ENCODE assay signal across 8 mouse cellular contexts in genomic region chr12:84288461-84288860, GRCm38 (mm10). TPM values are rescaled to one million over a fixed set of nuclear protein-coding genes. Genes with fewer than 3 reads are reported as not detected.
DNase-seq lines count a peak whose midpoint lies in the region.

No protein-coding gene starts in this region.

- DNase-seq in gastrocnemius, adult 18-20 months (ENCODE audit: low spot score) = peak; percentile 36
- DNase-seq in gastrocnemius, postnatal 25 days = no peak
- DNase-seq in urinary bladder, postnatal 14 days (ENCODE audit: low spot score) = peak; percentile 50
- no peak for DNase-seq in urinary bladder, adult 18-20 months (ENCODE audit: low spot score in 2 of 2)
- peak; percentile 23 to 51 for DNase-seq in cerebellum, postnatal 25 days
- peak; percentile 69 for DNase-seq in kidney, postnatal 10 days
- DNase-seq in natural killer cell, adult 2 months (ENCODE audit: low spot score in 2 of 2) = peak; percentile 36 to 62
- no peak for DNase-seq in frontal cortex, postnatal 10 days (ENCODE audit: low spot score in 2 of 2)

RNA-seq across cellular contexts. Expression of gene Ptgr2, which starts 3.4 kb away (rescaled TPM):
- 10 to 100 TPM; 67.1 to 80.5 TPM for total RNA-seq in gastrocnemius, adult 18-20 months (2021)
- 10 to 100 TPM; 78.4 to 80.6 TPM for total RNA-seq in gastrocnemius, postnatal 25 days (2021)

RNA-seq across cellular contexts. Expression of gene Zfp410, which starts 28.2 kb away (rescaled TPM):
- total RNA-seq in gastrocnemius, adult 18-20 months (2021) = 10 to 100 TPM; 18.6 to 19.3 TPM
- total RNA-seq in gastrocnemius, postnatal 25 days (2021) = 10 to 100 TPM; 15.9 to 17.8 TPM

Comparison
In these comparisons a context has a peak if more than half of its experiments do, and no peak if none do; other contexts are left out.
1. DNase-seq: peak in gastrocnemius, adult 18-20 months (single experiment), urinary bladder, postnatal 14 days (single experiment), cerebellum, postnatal 25 days (2 of 2), kidney, postnatal 10 days (single experiment) and natural killer cell, adult 2 months (2 of 2); none in gastrocnemius, postnatal 25 days (single experiment), urinary bladder, adult 18-20 months (0 of 2) and frontal cortex, postnatal 10 days (0 of 2).